Mouse (Mus musculus): ENCODE data around the gene Cep19. TPM values are rescaled to one million over a fixed set of nuclear protein-coding genes. Genes with fewer than 3 reads are reported as not detected.

Cep19 gene
- 4.2 and 12.1 TPM in 2 replicates for total RNA-seq (2014; rRNA removed; ENCODE audit: low replicate concordance)
- polyA plus RNA-seq (2015; fragmentation: Nextera tagmentation; extraction: Ambion mirVana) = 19.6 and 20.1 TPM in 2 replicates

DNA sequence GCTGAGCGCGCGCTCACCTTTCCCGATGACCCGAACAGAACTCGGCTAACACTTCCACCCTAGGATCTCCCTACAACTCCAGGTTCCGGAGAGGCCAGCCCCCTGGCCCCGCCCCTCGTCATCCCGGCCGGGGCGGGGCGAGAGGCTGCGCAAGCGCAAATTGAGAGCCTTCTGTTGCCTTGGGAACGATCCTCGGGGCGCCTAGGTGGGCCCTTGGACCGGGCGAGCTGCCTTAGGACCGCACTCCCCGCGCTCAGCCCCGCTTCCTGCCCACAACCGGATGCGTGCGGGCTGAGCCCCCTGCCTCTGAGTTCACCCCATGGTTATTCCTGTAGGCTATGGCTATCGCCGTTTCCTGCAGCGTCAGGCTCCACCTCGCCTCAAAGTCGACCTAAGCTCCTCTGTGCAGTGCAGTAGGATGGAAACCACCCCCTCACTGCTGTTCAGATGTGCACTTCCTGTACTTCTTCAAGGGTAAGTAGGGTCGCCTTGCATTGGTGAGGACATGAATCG is at the start of gene Cep19, which contains the start of gene Pigx:
Cep19 (plus strand) TSS at position 163 of the 513 bp plus-strand sequence.
Pigx (minus strand) TSS at position 103 of the 513 bp plus-strand sequence.
- no peaks in the 10 kb centered on the region for H3K9me3 ChIP-seq (replicated peaks; ENCODE audit: control insufficient read depth, low read length)
- under 1% methylated on average over 34 of the region's 34 CpGs for WGBS
- DNase-seq (ENCODE audit: low spot score) (peak; percentile 85), ATAC-seq (ENCODE audit: insufficient read depth, low read depth) (peak; percentile 96)
- peak within 1 kb of the TSS; percentile 75 for H3K9ac ChIP-seq (replicated peaks; ENCODE audit: low read depth, low read length)
- peaks cover 13% of the 10 kb centered on the region for H3K4me1 ChIP-seq (ENCODE audit: control insufficient read depth, insufficient read depth)
- H3K36me3 ChIP-seq (replicated peaks; ENCODE audit: control insufficient read depth, insufficient read depth, low read length) = peaks cover 14% of the 10 kb centered on the region
- H3K4me3 ChIP-seq (ENCODE audit: low read depth, low read length) = peak within 1 kb of the TSS; percentile 86
- no peaks in the 10 kb centered on the region for H3K27me3 ChIP-seq (ENCODE audit: control insufficient read depth, insufficient read depth, low read length)
- H3K27ac ChIP-seq (ENCODE audit: low read depth) = peak within 1 kb of the TSS; percentile 75
- TF ChIP-seq EP300 (IDR thresholded peaks at IDR 0.05; ENCODE audit: low read depth) = no peak
- TF ChIP-seq CTCF (IDR thresholded peaks at IDR 0.05; ENCODE audit: low read depth) = no peak
- peak within 1 kb of the TSS; percentile 84 for H3K4me2 ChIP-seq (ENCODE audit: low read depth, low read length)

GRCm38 (mm10) chr16:32058817-32059216 is 40.8 kb upstream of the Cep19 start:
- DNase-seq (ENCODE audit: low spot score) = no peak
- no peak overlapping the region for H3K27ac ChIP-seq (ENCODE audit: low read depth)
- H3K27me3 ChIP-seq (ENCODE audit: control insufficient read depth, insufficient read depth, low read length) = no peaks in the 10 kb centered on the region
- no peaks in the 10 kb centered on the region for H3K36me3 ChIP-seq (replicated peaks; ENCODE audit: control insufficient read depth, insufficient read depth, low read length)
- H3K9ac ChIP-seq (replicated peaks; ENCODE audit: low read depth, low read length) = no peak overlapping the region
- H3K9me3 ChIP-seq (replicated peaks; ENCODE audit: control insufficient read depth, low read length) = no peaks in the 10 kb centered on the region
- no peak overlapping the region for H3K4me3 ChIP-seq (ENCODE audit: low read depth, low read length)
- ATAC-seq (ENCODE audit: insufficient read depth, low read depth) = no peak
- no peak overlapping the region for H3K4me2 ChIP-seq (ENCODE audit: low read depth, low read length)
- TF ChIP-seq EP300 (IDR thresholded peaks at IDR 0.05; ENCODE audit: low read depth) (no peak), CTCF (IDR thresholded peaks at IDR 0.05; ENCODE audit: low read depth) (no peak)
- WGBS = 57% methylated on average over 5 of the region's 5 CpGs
- H3K4me1 ChIP-seq (ENCODE audit: control insufficient read depth, insufficient read depth) = peaks cover 2% of the 10 kb centered on the region; the same call in 1 of the 2 replicates

GRCm38 (mm10) chr16:32059840-32060523 is 39.6 kb upstream of the Cep19 start:
- H3K27ac ChIP-seq (ENCODE audit: low read depth) = no peak overlapping the region
- no peaks in the 10 kb centered on the region for H3K9me3 ChIP-seq (replicated peaks; ENCODE audit: control insufficient read depth, low read length)

DNA sequence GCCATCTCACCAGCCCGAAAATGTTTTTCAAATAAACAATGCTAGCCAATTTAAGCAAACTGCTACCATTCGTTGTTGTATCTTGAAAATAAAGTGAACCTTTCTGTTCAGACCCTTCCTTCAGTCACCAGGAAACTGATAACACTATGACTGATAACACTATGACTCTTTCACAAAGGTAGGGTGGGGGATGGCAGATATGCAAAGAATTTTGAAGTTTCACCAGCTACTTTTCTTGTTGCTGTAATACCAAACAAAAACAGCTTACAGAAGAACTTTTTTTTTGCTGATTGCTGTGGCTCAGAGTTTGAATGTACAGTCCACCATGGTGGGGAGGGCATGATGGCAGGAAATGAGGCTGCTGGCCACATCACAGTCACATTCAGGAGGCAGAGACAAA is 37.4 kb upstream of the Cep19 start:
- H3K4me3 ChIP-seq (ENCODE audit: low read depth, low read length) = no peak overlapping the region
- DNase-seq (ENCODE audit: low spot score) (no peak), ATAC-seq (ENCODE audit: insufficient read depth, low read depth) (no peak)
- H3K4me2 ChIP-seq (ENCODE audit: low read depth, low read length) = no peak overlapping the region
- no peaks in the 10 kb centered on the region for H3K9me3 ChIP-seq (replicated peaks; ENCODE audit: control insufficient read depth, low read length)
- 51% methylated on average over 2 of the region's 2 CpGs for WGBS
- no peak overlapping the region for H3K9ac ChIP-seq (replicated peaks; ENCODE audit: low read depth, low read length)
- H3K27me3 ChIP-seq (ENCODE audit: control insufficient read depth, insufficient read depth, low read length) = no peaks in the 10 kb centered on the region
- H3K36me3 ChIP-seq (replicated peaks; ENCODE audit: control insufficient read depth, insufficient read depth, low read length) = no peaks in the 10 kb centered on the region
- H3K27ac ChIP-seq (ENCODE audit: low read depth) = no peak overlapping the region
- H3K4me1 ChIP-seq (ENCODE audit: control insufficient read depth, insufficient read depth) = peaks cover 24% of the 10 kb centered on the region
- no peak for TF ChIP-seq EP300 (IDR thresholded peaks at IDR 0.05; ENCODE audit: low read depth)
- TF ChIP-seq CTCF (IDR thresholded peaks at IDR 0.05; ENCODE audit: low read depth) = no peak

More at GRCm38 (mm10) chr16:32059840-32060523, 39.6 kb upstream of the Cep19 start:
- ATAC-seq (ENCODE audit: insufficient read depth, low read depth) (no peak), DNase-seq (ENCODE audit: low spot score) (no peak)
- Histone ChIP-seq H3K4me1 (ENCODE audit: control insufficient read depth, insufficient read depth) (peaks cover 3% of the 10 kb centered on the region; the same call in 1 of the 2 replicates), H3K4me2 (ENCODE audit: low read depth, low read length) (no peak overlapping the region), H3K36me3 (replicated peaks; ENCODE audit: control insufficient read depth, insufficient read depth, low read length) (no peaks in the 10 kb centered on the region), H3K9ac (replicated peaks; ENCODE audit: low read depth, low read length) (no peak overlapping the region), H3K4me3 (ENCODE audit: low read depth, low read length) (no peak overlapping the region), H3K27me3 (ENCODE audit: control insufficient read depth, insufficient read depth, low read length) (no peaks in the 10 kb centered on the region)
- TF ChIP-seq CTCF (IDR thresholded peaks at IDR 0.05; ENCODE audit: low read depth) = no peak
- TF ChIP-seq EP300 (IDR thresholded peaks at IDR 0.05; ENCODE audit: low read depth) = no peak
- WGBS = 57% methylated on average over 6 of the region's 6 CpGs

DNA sequence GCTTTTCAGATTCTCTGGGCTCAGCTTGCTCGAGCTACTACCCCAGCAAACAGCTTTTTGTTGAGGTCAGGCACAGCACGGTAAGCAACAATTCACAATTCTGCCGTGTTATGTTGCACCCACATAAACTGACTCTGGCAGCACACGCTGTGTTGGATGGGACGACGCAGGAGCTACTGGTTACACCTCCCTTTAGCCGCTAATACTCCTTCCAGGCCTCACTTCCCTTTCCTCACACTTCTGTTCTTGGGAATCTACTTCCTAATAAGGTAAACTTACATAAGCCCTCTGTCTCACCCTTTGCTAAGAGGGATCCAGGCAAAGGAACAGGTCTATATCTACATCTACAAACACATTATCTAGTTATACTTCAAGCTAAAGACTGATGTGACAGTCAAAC is 35.7 kb upstream of the Cep19 start:
- H3K4me2 ChIP-seq (ENCODE audit: low read depth, low read length) = no peak overlapping the region
- no peak for TF ChIP-seq CTCF (IDR thresholded peaks at IDR 0.05; ENCODE audit: low read depth)
- TF ChIP-seq EP300 (IDR thresholded peaks at IDR 0.05; ENCODE audit: low read depth) = no peak
- peaks cover 31% of the 10 kb centered on the region for H3K4me1 ChIP-seq (ENCODE audit: control insufficient read depth, insufficient read depth)
- no peaks in the 10 kb centered on the region for H3K27me3 ChIP-seq (ENCODE audit: control insufficient read depth, insufficient read depth, low read length)
- no peak for DNase-seq (ENCODE audit: low spot score)
- 40% methylated on average over 7 of the region's 7 CpGs for WGBS
- no peak overlapping the region for H3K9ac ChIP-seq (replicated peaks; ENCODE audit: low read depth, low read length)
- no peak overlapping the region for H3K4me3 ChIP-seq (ENCODE audit: low read depth, low read length)
- no peaks in the 10 kb centered on the region for H3K9me3 ChIP-seq (replicated peaks; ENCODE audit: control insufficient read depth, low read length)
- ATAC-seq (ENCODE audit: insufficient read depth, low read depth) = no peak
- no peaks in the 10 kb centered on the region for H3K36me3 ChIP-seq (replicated peaks; ENCODE audit: control insufficient read depth, insufficient read depth, low read length)
- no peak overlapping the region for H3K27ac ChIP-seq (ENCODE audit: low read depth)

All from heart, postnatal 0 days (tissue).